Mouse (Mus musculus) activated CD4-positive, CD25-positive, alpha-beta regulatory T cell, adult 4 months (primary cell): Measurements from ENCODE around the gene Nexn. TPM values are rescaled to one million over a fixed set of nuclear protein-coding genes. Genes with fewer than 3 reads are reported as not detected.
A peak's percentile ranks its signal among the peaks of the same experiment; 100 is the strongest.

Source experiments
- ATAC-seq: one replicate; pipeline ENCODE4 v1.8.0; 2017
- polyA plus RNA-seq, 2 experiments: library from polyadenylated mRNA; unstranded; fragments of 100-300 nt; shearing (Covaris generic); gene quantifications; one replicate each; pipeline ENCODE4 v1.2.1; 2017

Nexn gene
- polyA plus RNA-seq, 2 experiments from 2014 or later, result 2.9 TPM; not detected in 1

DNA sequence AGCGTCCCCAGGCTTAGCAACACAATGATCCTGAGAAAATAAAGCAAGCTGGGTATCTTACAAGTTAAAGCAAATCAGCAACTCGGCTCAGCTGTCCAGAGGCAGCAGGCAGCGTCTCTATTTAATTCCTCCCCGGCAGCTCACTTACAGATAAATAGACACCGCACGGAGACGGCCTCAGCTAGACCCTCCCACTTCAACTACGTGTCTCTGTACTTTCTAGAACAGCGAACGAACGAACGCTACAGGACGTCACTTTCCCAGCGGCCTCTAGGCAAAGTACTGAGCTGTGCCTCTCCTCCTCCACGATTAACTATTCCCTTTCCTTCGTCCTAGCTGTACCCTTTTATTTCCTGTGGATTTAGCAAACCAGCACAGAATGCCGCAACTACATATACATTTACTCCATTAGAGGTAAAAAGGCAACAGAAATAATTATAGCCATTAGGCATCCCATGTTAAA lies 72.5 kb downstream of the Nexn start:
- peak; percentile 97 for ATAC-seq

- ATAC-seq, result no peak
These were observed 73.0 kb downstream of the Nexn start for GRCm38 (mm10) chr3:152193177-152193576.

DNA sequence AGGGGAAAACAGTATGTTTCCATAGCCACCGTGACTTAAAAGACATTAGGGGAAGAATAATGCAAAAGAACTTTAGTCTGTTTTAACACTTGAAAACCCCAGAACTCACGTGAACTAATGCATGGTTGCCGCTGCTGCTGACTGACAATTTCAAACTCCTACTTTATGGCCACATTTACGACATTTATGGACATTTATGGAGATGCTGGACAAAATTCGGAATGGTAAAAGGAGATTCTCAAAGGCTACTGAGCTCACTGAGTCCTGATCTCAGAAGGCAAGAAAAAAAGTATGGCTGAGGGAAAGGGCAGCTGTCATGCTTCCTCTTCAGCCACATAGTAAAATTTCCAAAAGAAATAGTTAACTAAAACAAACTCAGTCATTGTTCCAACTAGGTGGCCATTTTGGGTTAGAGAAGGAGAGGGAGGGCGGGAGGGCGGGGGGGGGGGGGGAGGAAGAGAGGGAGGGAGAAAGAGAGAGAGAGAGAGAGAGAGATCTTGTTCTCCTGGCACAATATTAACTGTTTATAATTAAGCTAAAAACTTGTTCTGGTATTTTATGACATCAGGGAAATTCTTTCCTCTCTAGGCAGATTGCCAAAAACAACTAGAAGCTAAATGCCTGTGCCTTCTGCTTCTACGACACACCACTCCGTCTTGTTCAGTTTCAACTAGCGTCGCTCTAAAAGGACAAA lies 73.8 kb downstream of the Nexn start:
- no peak for ATAC-seq

DNA sequence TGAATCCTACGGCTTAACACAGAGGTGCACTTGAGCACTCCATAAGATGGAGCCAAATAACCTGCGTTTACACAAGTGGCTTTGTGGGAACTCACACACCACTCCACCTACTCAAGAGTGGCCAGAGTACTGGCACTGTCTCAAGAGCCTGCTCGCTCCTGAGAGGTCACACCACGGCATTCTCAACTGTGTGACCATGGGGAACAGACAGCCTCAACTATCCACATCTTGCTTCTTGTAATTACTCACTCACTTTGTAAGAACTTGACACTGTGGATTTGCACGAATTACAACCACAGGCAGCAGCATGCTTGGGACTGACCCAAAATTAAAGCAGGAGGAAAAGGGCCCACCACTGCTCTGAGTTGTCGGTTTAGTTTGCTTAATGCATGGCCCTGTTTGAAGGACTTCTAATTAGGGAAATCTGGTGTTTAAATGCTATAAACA lies 74.3 kb downstream of the Nexn start:
- no peak for ATAC-seq

DNA sequence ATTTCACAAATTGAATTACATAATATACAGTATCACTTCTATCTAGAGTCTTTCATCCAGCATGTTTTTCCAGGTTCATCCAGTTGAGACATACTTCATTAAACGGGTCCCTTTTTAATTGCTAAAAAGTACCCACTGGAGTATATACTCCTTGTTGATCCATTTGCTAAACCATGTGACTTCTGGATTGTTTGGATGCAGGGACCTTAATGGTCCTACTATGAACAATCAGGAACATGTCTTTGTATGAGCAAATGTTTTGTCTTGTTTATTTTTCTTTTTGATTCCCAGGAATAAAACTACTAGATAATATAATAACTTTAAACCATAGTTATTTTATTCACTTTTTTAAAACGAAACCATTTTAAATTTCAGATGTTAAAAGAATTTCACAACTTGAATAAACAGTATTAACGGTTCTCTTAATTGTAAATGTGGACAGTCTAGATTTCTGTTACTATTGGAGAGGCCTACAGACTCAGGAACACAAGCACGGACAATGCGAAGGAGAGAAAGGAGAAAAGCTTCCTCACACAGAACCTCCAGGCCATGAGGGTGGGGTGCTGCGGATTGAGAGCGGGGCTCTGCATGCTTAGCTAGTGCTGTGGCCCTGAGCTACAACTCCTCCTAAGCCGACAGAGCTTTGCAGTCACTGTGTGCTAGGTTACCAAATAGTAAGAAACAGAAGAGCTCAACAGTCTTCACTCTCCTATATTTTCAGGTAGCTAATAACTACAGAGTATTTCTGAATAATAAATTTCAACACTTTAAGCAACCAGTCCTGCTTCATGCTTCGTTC lies 75.3 kb downstream of the Nexn start:
- no peak for ATAC-seq

- no peak for ATAC-seq
These were observed 76.8 kb downstream of the Nexn start for GRCm38 (mm10) chr3:152189306-152189705.

Other genes starting within 250 kb of the Nexn start
- gene Gipc2, start 100.1 kb downstream of the Nexn start, polyA plus RNA-seq, result not detected
- gene Dnajb4, start 56.0 kb downstream of the Nexn start, polyA plus RNA-seq, result 1 to 10 TPM; 5.2 to 6.0 TPM
- 100 to 1,000 TPM; 222 to 239 TPM for gene Fubp1, start 55.9 kb downstream of the Nexn start, polyA plus RNA-seq
- 1 to 10 TPM; 4.6 to 4.7 TPM for gene Miga1, start 74.1 kb upstream of the Nexn start, polyA plus RNA-seq
- 10 to 100 TPM; 29.7 to 33.0 TPM for gene Usp33, start 80.1 kb upstream of the Nexn start, polyA plus RNA-seq
- gene Zzz3, start 129.1 kb upstream of the Nexn start, polyA plus RNA-seq, result 10 to 100 TPM; 22.2 to 29.7 TPM